Mouse (Mus musculus) thymus, adult 2 months (tissue): ENCODE measurements at regions not wholly inside any gene's neighbourhood (a gene's known extent, or its start where the extent isn't known, plus 50 kb on each side); places are given as distances from the start of the nearest gene placed in this dataset.

Experiments used
- CTCF ChIP-seq: fragments of 200-500 bp; IDR thresholded peaks from 2 replicates; pipeline ENCODE4 v1.5.1; 2012; ENCODE audit warnings: mild to moderate bottlenecking, control low read depth, low read length, moderate library complexity, borderline replicate concordance; ENCODE audit not compliant: control insufficient read depth, poor library complexity, insufficient read depth; ENCODE audit errors: extremely low read depth
- POLR2A ChIP-seq: fragments of 200-500 bp; IDR thresholded peaks from 2 replicates; pipeline ENCODE4 v1.6.1; 2012; ENCODE audit warnings: mild to moderate bottlenecking, low read length, control low read depth, moderate library complexity; ENCODE audit not compliant: control insufficient read depth, poor library complexity, insufficient read depth; ENCODE audit errors: extremely low read depth

GRCm38 (mm10) chr17:45209387-45209663, 224.2 kb downstream of the Cdc5l start:
- TF ChIP-seq CTCF (no peak), POLR2A (no peak)
